Mouse (Mus musculus): ENCODE measurements around the gene Yars. TPM values are rescaled to one million over a fixed set of nuclear protein-coding genes. Genes with fewer than 3 reads are reported as not detected.
A peak's percentile ranks its signal among the peaks of the same experiment; 100 is the strongest.

Yars gene
- polyA plus RNA-seq, 1 experiment from 2014 or later, result 92.2 TPM

DNA sequence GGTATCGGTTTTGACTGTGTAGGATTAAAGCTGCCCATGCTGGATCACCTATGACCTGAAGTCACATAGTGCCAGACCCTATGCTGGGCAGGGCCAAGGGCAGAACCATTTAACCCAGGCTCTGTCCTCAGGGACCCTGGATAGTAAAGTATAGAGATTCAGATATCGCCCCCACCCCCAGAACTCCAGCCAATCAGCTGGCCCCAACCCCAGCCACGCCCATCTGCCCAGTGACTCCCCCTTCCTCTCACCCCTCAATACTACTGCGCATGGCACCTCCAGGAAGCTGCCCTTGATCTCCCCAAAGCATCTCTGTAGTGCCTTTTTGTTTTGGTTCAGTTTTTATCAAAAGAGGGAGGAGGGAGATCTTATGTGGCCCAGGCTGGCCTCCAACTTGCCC lies 53.2 kb downstream of the Yars start:
- Histone ChIP-seq H3K27ac (ENCODE audit: low read depth) (peak overlapping the region; percentile 54; the same call in 1 of the 2 replicates), H3K36me3 (ENCODE audit: insufficient read depth) (no peaks in the 10 kb centered on the region), H3K4me3 (ENCODE audit: low read depth, low read length) (no peak overlapping the region), H3K4me1 (ENCODE audit: insufficient read depth) (peaks cover 5% of the 10 kb centered on the region; the same call in 1 of the 2 replicates), H3K27me3 (ENCODE audit: insufficient read depth, low read length) (peaks cover 23% of the 10 kb centered on the region), H3K9me3 (ENCODE audit: low read depth, low read length) (no peaks in the 10 kb centered on the region), H3K4me2 (peak overlapping the region; percentile 12; the same call in 1 of the 2 replicates), H3K9ac (no peak overlapping the region)
- no peak for TF ChIP-seq CTCF (IDR thresholded peaks at IDR 0.05; ENCODE audit: low read depth)
- WGBS, result 34% methylated on average over 4 of the region's 4 CpGs
- ATAC-seq (ENCODE audit: insufficient read depth) (no peak), DNase-seq (no peak)

DNA sequence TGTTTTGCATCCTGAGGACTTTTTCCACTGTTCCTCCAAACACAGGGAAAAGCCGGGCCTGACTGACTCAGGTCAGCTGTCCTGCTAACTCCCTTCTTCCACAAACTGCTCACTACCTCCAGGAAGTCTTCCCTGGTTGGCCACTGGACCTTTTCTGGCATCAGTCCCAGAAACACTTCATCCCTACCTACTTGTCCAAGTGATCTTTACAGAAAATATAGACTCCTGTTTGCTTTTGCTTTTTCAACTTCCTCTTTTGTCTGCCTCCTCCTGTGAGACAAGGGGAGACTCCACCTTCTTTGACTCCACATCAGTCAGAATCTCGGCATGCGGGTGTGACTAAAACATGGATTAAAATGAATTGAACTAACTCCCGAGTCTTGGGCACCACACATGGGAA lies 55.2 kb downstream of the Yars start:
- Histone ChIP-seq H3K9me3 (ENCODE audit: low read depth, low read length) (no peaks in the 10 kb centered on the region), H3K27ac (ENCODE audit: low read depth) (no peak overlapping the region; the same call in 1 of the 2 replicates), H3K9ac (no peak overlapping the region), H3K4me1 (ENCODE audit: insufficient read depth) (peaks cover 5% of the 10 kb centered on the region; the same call in 1 of the 2 replicates), H3K4me3 (ENCODE audit: low read depth, low read length) (no peak overlapping the region), H3K36me3 (ENCODE audit: insufficient read depth) (no peaks in the 10 kb centered on the region), H3K27me3 (ENCODE audit: insufficient read depth, low read length) (peaks cover 34% of the 10 kb centered on the region), H3K4me2 (no peak overlapping the region)
- DNase-seq (peak; percentile 75), ATAC-seq (ENCODE audit: insufficient read depth) (no peak)
- 31% methylated on average over 4 of the region's 4 CpGs for WGBS
- no peak for TF ChIP-seq CTCF (IDR thresholded peaks at IDR 0.05; ENCODE audit: low read depth)

DNA sequence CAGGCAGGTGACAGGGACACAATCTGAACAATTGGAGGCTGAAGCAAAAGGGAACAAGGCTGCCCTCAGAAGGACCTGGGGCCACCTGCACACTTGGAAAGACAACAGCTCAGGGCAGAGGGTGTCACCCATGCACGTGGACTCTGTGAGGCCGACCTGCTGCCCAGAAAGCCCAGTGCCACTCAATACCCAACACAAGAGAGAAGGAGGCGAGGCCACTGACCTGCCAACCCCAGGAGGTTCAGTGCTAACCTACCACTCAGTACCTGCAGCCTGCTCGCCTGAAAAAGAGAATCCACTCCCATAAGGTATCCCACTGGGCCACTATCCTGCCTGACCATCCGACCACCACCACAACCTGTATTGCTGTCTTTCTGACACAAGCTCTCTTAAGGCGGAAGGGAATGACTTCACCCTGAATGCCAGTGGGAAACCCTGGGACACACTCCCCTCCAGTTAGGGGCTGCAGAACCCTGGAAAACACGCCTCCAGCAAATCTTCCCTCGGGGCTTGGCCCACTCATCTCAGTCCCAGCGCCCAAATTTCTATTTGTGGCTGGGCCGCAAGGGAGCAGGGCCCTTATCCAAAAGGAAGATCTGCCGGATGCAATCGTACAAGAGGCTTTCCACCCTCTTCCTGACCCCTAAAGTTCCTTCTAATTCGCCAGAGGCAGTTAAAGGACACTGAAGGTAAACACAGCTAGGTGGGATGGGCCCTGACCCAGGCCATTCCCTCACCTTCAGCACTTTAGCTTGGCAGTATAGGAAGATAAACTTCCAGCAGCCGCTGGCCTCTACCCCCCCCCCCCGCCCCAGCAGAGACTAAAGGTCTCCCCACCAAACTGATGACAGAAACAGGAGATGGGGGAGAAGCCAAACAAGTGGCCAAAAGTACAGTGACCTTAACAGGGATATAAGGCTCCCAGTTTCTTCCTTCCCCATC lies 57.1 kb downstream of the Yars start:
- ATAC-seq (ENCODE audit: insufficient read depth) (no peak), DNase-seq (peak; percentile 31)
- H3K4me1 ChIP-seq (ENCODE audit: insufficient read depth), result peaks cover 8% of the 10 kb centered on the region
- H3K36me3 ChIP-seq (ENCODE audit: insufficient read depth), result no peaks in the 10 kb centered on the region
- no peak overlapping the region for H3K9ac ChIP-seq
- H3K9me3 ChIP-seq (ENCODE audit: low read depth, low read length), result no peaks in the 10 kb centered on the region
- TF ChIP-seq CTCF (IDR thresholded peaks at IDR 0.05; ENCODE audit: low read depth), result no peak
- peaks cover 36% of the 10 kb centered on the region for H3K27me3 ChIP-seq (ENCODE audit: insufficient read depth, low read length)
- no peak overlapping the region for H3K27ac ChIP-seq (ENCODE audit: low read depth)
- WGBS, result 40% methylated on average over 15 of the region's 15 CpGs
- H3K4me2 ChIP-seq, result peak overlapping the region; percentile 23; the same call in 1 of the 2 replicates
- no peak overlapping the region for H3K4me3 ChIP-seq (ENCODE audit: low read depth, low read length)

DNA sequence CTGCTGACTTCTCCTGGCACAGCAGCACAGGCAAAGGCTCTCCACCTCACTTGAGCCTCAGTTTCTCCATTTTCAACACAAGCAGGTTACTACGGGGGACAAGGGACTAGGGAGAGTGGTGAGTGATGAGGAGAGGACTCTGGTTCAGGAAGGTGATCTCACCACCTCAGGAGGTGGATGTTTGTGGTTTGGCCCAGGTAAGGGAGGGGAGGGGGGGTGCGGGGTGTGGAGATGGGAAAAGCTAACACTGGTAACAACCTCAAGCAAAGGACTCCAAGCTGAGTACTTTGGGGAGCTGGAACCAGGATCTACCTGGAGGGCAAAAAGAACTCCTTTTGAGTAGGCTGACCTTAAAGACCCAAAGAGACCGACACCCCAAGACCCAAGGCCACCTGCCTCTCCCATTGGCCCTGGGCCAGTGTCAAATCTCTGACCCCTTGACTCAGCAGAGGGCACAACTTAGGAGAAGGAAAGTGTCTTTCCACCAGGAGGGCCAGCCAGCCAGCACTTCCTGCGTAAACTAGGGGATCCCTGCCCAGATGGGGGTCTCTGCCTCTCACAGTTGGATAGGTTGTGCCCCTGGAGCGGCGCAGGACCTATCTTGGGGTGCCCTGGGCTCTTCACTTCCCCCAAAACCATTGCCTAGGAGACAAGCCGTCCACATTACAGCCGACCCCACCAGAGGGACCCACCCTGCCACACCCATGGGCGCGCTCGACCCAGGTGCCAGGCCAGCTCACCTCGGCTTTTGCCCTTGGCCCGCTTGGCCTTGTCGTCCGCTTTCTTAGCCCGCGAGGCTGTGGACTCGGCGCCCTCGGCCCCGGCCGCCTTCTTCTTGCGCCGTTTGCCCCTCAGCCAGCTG lies 58.1 kb downstream of the Yars start:
- Histone ChIP-seq H3K36me3 (ENCODE audit: insufficient read depth) (no peaks in the 10 kb centered on the region), H3K27me3 (ENCODE audit: insufficient read depth, low read length) (peaks cover 36% of the 10 kb centered on the region), H3K9me3 (ENCODE audit: low read depth, low read length) (no peaks in the 10 kb centered on the region), H3K4me3 (ENCODE audit: low read depth, low read length) (peak overlapping the region; percentile 46), H3K27ac (ENCODE audit: low read depth) (no peak overlapping the region), H3K4me2 (peak overlapping the region; percentile 98), H3K4me1 (ENCODE audit: insufficient read depth) (peaks cover 10% of the 10 kb centered on the region), H3K9ac (peak overlapping the region; percentile 62)
- ATAC-seq (ENCODE audit: insufficient read depth), result no peak; the same call in 1 of the 2 replicates
- TF ChIP-seq CTCF (IDR thresholded peaks at IDR 0.05; ENCODE audit: low read depth), result no peak
- 11% methylated on average over 24 of the region's 24 CpGs for WGBS
- DNase-seq, result peak; percentile 34

DNA sequence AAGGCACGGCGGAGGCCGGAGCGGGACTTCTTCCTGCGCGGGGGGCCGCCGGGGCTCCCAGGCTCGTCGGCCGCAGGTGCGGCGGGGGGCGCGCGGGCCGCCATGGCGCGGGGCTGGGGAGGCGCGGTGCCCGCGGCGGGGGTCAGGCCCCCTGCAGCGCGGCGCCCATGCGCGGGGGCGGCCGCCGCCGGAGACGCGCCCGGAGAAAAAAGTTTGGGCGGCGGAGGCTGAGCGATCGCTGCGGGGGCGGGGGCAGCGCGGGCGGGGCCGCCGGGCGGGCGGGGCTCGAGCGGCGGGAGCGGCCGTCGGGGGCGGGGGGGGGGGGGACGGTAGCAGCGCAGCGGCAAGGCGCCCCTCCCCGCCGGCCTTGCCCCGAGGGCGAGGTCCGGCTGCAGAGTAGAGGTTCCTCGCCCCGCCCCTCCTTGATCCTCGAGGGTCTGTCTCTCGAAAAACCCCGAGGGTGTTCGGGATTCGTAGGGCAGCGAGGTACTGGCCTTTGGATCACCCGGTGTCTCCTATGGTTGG lies 58.7 kb downstream of the Yars start:
- Histone ChIP-seq H3K27me3 (ENCODE audit: insufficient read depth, low read length) (peaks cover 36% of the 10 kb centered on the region), H3K4me3 (ENCODE audit: low read depth, low read length) (peak overlapping the region; percentile 46), H3K9ac (peak overlapping the region; percentile 62), H3K4me2 (peak overlapping the region; percentile 98), H3K27ac (ENCODE audit: low read depth) (no peak overlapping the region), H3K4me1 (ENCODE audit: insufficient read depth) (peaks cover 10% of the 10 kb centered on the region), H3K9me3 (ENCODE audit: low read depth, low read length) (no peaks in the 10 kb centered on the region), H3K36me3 (ENCODE audit: insufficient read depth) (no peaks in the 10 kb centered on the region)
- DNase-seq (peak; percentile 47), ATAC-seq (ENCODE audit: insufficient read depth) (no peak)
- 1% methylated on average over 40 of the region's 74 CpGs for WGBS
- TF ChIP-seq CTCF (IDR thresholded peaks at IDR 0.05; ENCODE audit: low read depth), result no peak

DNA sequence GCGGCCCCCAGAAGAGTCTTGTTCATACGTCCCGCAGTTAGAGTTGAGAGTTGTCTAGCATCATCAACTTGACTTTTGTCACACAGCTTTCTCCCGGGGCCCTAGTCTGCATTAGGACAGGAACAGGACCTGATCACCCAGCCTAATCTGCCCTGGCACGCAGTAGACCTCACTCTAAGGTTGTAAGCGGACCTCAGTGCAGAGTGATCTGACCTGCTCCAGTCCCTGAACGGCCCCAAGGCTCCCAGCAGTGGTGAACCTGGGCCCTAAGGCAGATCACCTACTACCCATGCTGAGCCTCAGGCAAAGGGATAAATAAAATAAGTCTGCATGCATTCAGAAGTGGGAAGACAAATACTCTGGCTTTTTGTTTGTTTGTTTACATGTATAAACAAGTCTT lies 59.7 kb downstream of the Yars start:
- Histone ChIP-seq H3K4me1 (ENCODE audit: insufficient read depth) (peaks cover 10% of the 10 kb centered on the region), H3K4me3 (ENCODE audit: low read depth, low read length) (no peak overlapping the region), H3K27me3 (ENCODE audit: insufficient read depth, low read length) (peaks cover 34% of the 10 kb centered on the region), H3K4me2 (no peak overlapping the region), H3K36me3 (ENCODE audit: insufficient read depth) (no peaks in the 10 kb centered on the region), H3K27ac (ENCODE audit: low read depth) (no peak overlapping the region), H3K9me3 (ENCODE audit: low read depth, low read length) (no peaks in the 10 kb centered on the region), H3K9ac (no peak overlapping the region)
- ATAC-seq (ENCODE audit: insufficient read depth), result no peak
- 40% methylated on average over 7 of the region's 7 CpGs for WGBS
- no peak for TF ChIP-seq CTCF (IDR thresholded peaks at IDR 0.05; ENCODE audit: low read depth)
- no peak for DNase-seq
